Mouse (Mus musculus) cerebellum, postnatal 14 days (tissue): ENCODE measurements around the gene Samd3.

ENCODE experiments used
- DNase-seq, 2 experiments: peaks; one replicate each; pipeline ENCODE4 v3.0.0; 2021; ENCODE audit warnings: mixed read lengths in 2 of 2

Samd3 gene

DNA sequence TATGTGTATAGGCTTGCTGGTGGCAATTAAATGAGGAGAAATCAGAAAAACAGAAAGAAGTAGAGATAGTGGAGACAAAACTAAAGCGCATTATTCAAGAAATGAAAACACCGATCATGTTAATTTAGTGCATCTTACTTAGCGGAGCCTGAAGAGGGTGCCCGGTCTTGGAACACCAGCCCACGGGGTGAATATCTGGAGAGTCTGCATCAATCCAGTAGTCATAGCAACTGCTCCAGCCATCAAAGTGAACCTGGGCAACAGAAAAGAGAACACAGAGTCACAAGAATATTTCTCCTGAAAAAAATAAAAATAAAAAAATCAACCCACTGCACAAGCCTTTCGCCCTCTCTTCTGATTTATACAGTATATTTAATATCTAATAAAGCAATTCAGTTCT lies 74.0 kb downstream of the Samd3 start:
- no peak for DNase-seq

DNA sequence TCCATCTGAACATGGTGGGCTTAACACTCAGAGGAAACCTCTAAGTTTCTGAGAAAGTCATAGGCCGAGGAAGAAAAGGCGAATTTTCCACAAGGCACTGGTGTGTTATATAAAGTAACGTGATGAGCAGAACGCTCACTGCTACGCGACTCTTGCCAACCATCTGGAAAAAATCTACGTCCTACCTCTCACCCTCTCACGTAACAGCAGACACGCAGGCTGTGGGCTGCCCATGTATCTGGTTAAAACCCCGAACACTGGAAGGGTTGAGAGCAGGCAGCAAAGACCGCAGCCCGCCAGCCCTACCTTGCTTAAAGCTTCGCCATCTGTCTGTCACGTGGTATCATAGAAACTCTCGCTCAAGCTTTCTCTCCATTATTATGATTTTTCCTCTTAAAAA lies 84.8 kb downstream of the Samd3 start:
- no peak for DNase-seq

DNA sequence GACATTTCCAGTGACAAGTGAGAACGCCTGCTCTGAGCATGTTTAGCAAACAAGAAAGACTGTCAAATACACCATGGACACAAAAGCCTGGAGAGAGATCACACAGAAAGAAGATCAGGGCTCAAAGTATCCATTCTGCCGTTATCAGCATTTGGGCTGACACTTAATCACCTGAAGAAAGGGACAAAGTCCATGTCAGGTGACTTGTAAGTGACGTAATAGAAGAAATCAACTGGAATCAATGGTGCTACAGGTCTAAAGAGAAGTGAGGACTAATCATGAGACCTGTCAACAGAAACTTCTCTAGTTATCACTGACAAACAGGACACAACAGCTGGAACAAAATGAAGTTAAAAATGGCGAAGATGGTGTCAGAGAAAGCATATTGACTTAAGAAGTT lies 91.2 kb downstream of the Samd3 start:
- no peak for DNase-seq
